In the genomic region with DNA sequence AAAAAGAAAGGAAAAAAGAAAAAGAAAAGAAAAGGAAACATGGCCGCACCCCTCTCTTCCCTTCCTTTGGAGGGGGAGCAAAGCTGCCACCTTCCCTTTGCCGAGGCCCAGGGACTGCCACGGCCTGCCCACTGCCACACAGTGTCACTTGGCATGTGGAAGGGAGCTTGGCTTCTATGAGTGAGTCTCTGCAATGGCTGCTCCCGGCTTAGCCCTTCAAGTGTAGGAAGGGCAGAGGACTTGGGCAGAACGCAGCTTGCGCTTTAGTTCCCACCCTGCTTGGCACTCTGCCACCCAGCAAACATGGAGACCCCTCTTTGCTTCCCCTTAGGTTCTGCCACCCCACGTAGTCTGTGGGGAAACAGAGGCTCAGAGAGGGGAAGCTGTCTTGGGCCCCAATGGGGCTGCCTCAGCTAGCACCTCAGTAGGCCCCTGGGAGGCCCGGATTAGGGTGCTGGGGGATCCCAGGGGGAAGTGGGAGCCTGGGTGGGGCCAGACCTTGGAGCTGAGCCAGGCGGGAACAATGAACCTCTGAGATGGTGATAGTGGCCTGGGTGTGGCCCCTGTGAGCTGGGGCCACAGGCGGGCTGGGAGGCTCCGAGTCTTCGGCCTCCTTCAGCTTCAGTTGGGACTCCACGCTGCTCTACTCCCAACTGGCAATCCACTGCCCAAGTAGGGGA, we compare ENCODE assay signal across 8 mouse cellular contexts. TPM values are rescaled to one million over a fixed set of nuclear protein-coding genes. Genes with fewer than 3 reads are reported as not detected.
DNase-seq lines count a peak whose midpoint lies in the region; ATAC-seq and TF ChIP-seq lines count a peak whose summit lies in the region.
"Had no signal": no experiment of that assay in that cellular context is flagged by ENCODE, and none has a peak within 500 bp of the region (broad histone marks: within the 10 kb centered on the region; RNA-seq: fewer than 3 reads in every experiment).

No protein-coding gene starts in this region.

- H3K36me3 ChIP-seq in intestine, embryonic 14.5 days (ENCODE audit: control insufficient read depth, insufficient read depth, low read length) = no peaks in the 10 kb centered on the region
- H3K36me3 ChIP-seq: hindbrain, embryonic 15.5 days had no signal

- peak overlapping the region; percentile 60 for H3K27ac ChIP-seq in bone marrow macrophage, adult 2 months (ENCODE audit: insufficient read depth, low read depth, low read length)
- H3K27ac ChIP-seq in intestine, embryonic 14.5 days (ENCODE audit: low read depth) = peak overlapping the region; percentile 64
- H3K27ac ChIP-seq: hindbrain, embryonic 15.5 days had no signal

- no peak overlapping the region for H3K9ac ChIP-seq in intestine, embryonic 14.5 days (ENCODE audit: low read length)
- H3K9ac ChIP-seq: hindbrain, embryonic 15.5 days had no signal

- peak; percentile 89 for DNase-seq in MEL-GATA-1-ER (ENCODE audit: extremely low read depth, low read depth)
- peak; percentile 79 for DNase-seq in intestine, embryonic 14.5 days (ENCODE audit: low spot score)
- peak; percentile 52 for DNase-seq in lung, postnatal 36 days
- no peak for DNase-seq in thymus, postnatal 4 days
- DNase-seq in adrenal gland, postnatal 36 days = no peak
- no peak for DNase-seq in thymus, postnatal 36 days

- peaks cover 87% of the 10 kb centered on the region for H3K4me1 ChIP-seq in bone marrow macrophage, adult 2 months (ENCODE audit: control insufficient read depth, insufficient read depth, low read length)
- H3K4me1 ChIP-seq in intestine, embryonic 14.5 days (replicated peaks; ENCODE audit: control insufficient read depth, insufficient read depth, low read length) = peaks cover 20% of the 10 kb centered on the region

- no peak overlapping the region for H3K4me2 ChIP-seq in intestine, embryonic 14.5 days (ENCODE audit: low read length)
- H3K4me2 ChIP-seq: hindbrain, embryonic 15.5 days had no signal

- 66% methylated on average over 13 of the region's 13 CpGs for whole genome bisulfite sequencing in intestine, embryonic 14.5 days

- no peaks in the 10 kb centered on the region for H3K27me3 ChIP-seq in intestine, embryonic 14.5 days (replicated peaks; ENCODE audit: control insufficient read depth, insufficient read depth, low read length)
- H3K27me3 ChIP-seq: hindbrain, embryonic 15.5 days had no signal

- no peak overlapping the region for H3K4me3 ChIP-seq in bone marrow macrophage, adult 2 months (ENCODE audit: insufficient read depth, low read length)
- H3K4me3 ChIP-seq in intestine, embryonic 14.5 days (ENCODE audit: low read depth, low read length) = no peak overlapping the region
- H3K4me3 ChIP-seq: hindbrain, embryonic 15.5 days had no signal

- no peak for TF ChIP-seq POLR2A in bone marrow macrophage, adult 2 months (IDR thresholded peaks at IDR 0.05; ENCODE audit: borderline replicate concordance, low read depth, low read length)

- TF ChIP-seq CTCF in bone marrow macrophage, adult 2 months (IDR thresholded peaks at IDR 0.05; ENCODE audit: low read depth, low read length) = no peak

- no peaks in the 10 kb centered on the region for H3K9me3 ChIP-seq in intestine, embryonic 14.5 days (ENCODE audit: control insufficient read depth, low read length)
- H3K9me3 ChIP-seq: hindbrain, embryonic 15.5 days had no signal

- ATAC-seq in intestine, embryonic 14.5 days (replicated peaks; ENCODE audit: low FRiP score, low TSS enrichment, low read depth) = peak; percentile 68

RNA-seq across cellular contexts. Expression of gene Tmem189, which starts 57.7 kb away (rescaled TPM):
- 129 and 138 TPM in 2 replicates for polyA plus RNA-seq in bone marrow macrophage, adult 2 months (2012; ENCODE audit: insufficient read depth, insufficient read length, missing spikeins)
- 35.1 and 42.0 TPM in 2 replicates for polyA plus RNA-seq in intestine, embryonic 14.5 days (2014; fragmentation: Nextera tagmentation; extraction: Ambion mirVana)
- 10 to 100 TPM; 27.2 to 34.3 TPM for total RNA-seq in adrenal gland, postnatal 36 days (2021)

RNA-seq across cellular contexts. Expression of gene Cebpb, which starts 58.6 kb away (rescaled TPM):
- 109 and 122 TPM in 2 replicates for polyA plus RNA-seq in bone marrow macrophage, adult 2 months (2012; ENCODE audit: insufficient read depth, insufficient read length, missing spikeins)
- 2.8 and 12.4 TPM in 2 replicates for polyA plus RNA-seq in intestine, embryonic 14.5 days (2014; fragmentation: Nextera tagmentation; extraction: Ambion mirVana)
- 100 to 1,000 TPM; 357 to 631 TPM for total RNA-seq in adrenal gland, postnatal 36 days (2021)

Comparison
In these comparisons a context has a peak if more than half of its experiments do, and no peak if none do; other contexts are left out.
1. DNase-seq: peak in MEL-GATA-1-ER (single experiment), intestine, embryonic 14.5 days (single experiment) and lung, postnatal 36 days (single experiment); none in thymus, postnatal 4 days (single experiment), adrenal gland, postnatal 36 days (0 of 2) and thymus, postnatal 36 days (0 of 2).